Mouse (Mus musculus) embryonic facial prominence, embryonic 10.5 days (tissue): ENCODE measurements around the gene Gm13691. TPM values are rescaled to one million over a fixed set of nuclear protein-coding genes. Genes with fewer than 3 reads are reported as not detected.
"Not testable (repeated sequence)": the region's sequence is repeated elsewhere in the genome, so short reads cannot be mapped to it uniquely, and the experiment has no call there.

ENCODE experiments used
- DNase-seq: peaks from one replicate; pipeline ENCODE4 v3.0.0-alpha.2; 2017; ENCODE audit warnings: low spot score
- H3K27ac ChIP-seq: fragments of 300-500 bp; sonication (generic); replicated peaks from 2 replicates; pipeline ENCODE4 v1.5.1; 2016; ENCODE audit warnings: mild to moderate bottlenecking
- H3K27me3 ChIP-seq: fragments of 300-500 bp; sonication (generic); replicated peaks from 2 replicates; pipeline ENCODE4 v1.6.1; 2016; ENCODE audit warnings: low read depth, mild to moderate bottlenecking; ENCODE audit not compliant: poor library complexity, severe bottlenecking
- H3K36me3 ChIP-seq: fragments of 300-500 bp; sonication (generic); replicated peaks from 2 replicates; pipeline ENCODE4 v1.6.1; 2016; ENCODE audit warnings: mild to moderate bottlenecking, moderate library complexity
- H3K4me1 ChIP-seq: fragments of 300-500 bp; sonication (generic); 2 replicates; pipeline ENCODE4 v1.6.1; 2016
- H3K4me3 ChIP-seq: fragments of 300-500 bp; sonication (generic); 2 replicates; pipeline ENCODE4 v1.5.1; 2016; ENCODE audit warnings: mild to moderate bottlenecking, moderate library complexity
- H3K9me3 ChIP-seq: fragments of 300-500 bp; sonication (generic); 2 replicates; pipeline ENCODE4 v1.6.1; 2016; ENCODE audit warnings: mild to moderate bottlenecking
- WGBS: fragments of 180-500 bp; shearing (Covaris S2); methylation state at CpG from one replicate; pipeline ENCODE4 v1.1.7; 2016; 5-methylcytosine and 5-hydroxymethylcytosine counted together
- polyA plus RNA-seq: library from polyadenylated mRNA; unstranded; fragments of >200 nt; fragmentation: Nextera tagmentation; extraction: Ambion mirVana; gene quantifications from 2 replicates; pipeline ENCODE4 v1.2.1, GENCODE M21; 2016

Gm13691 gene
- polyA plus RNA-seq, 1 experiment from 2014 or later, result not detected

GRCm38 (mm10) chr2:84009818-84010217 lies 19.5 kb downstream of the Gm13691 start:
- Histone ChIP-seq H3K36me3 (no peaks in the 10 kb centered on the region), H3K27me3 (no peaks in the 10 kb centered on the region), H3K27ac (no peak overlapping the region), H3K9me3 (no peaks in the 10 kb centered on the region), H3K4me1 (no peaks in the 10 kb centered on the region), H3K4me3 (no peak overlapping the region)
- 77% methylated on average over 3 of the region's 3 CpGs for WGBS
- DNase-seq, result no peak

DNA sequence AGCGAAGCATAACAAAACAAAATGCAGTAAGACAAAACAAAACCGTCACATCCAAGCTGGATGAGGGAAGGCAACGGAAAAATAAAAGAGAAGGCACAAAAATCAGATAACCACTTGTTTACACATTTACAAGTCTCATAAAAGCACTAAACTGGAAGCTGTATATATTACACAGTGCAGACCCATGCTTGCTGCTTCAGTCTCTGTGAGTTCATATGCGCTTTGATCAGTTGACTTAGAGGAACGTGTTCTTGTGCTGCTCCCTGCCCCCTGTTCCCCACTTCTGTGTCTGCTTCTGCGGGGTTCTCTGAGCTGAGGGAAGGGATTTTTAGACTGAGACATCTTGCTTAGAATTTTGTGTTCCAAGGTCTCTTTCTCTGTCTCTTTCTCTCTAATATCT lies 24.2 kb downstream of the Gm13691 start:
- no peak for DNase-seq
- no peaks in the 10 kb centered on the region for H3K27me3 ChIP-seq
- 82% methylated on average over 6 of the region's 6 CpGs for WGBS
- no peaks in the 10 kb centered on the region for H3K9me3 ChIP-seq
- no peak overlapping the region for H3K27ac ChIP-seq
- no peaks in the 10 kb centered on the region for H3K36me3 ChIP-seq
- no peak overlapping the region for H3K4me3 ChIP-seq
- H3K4me1 ChIP-seq, result no peaks in the 10 kb centered on the region

DNA sequence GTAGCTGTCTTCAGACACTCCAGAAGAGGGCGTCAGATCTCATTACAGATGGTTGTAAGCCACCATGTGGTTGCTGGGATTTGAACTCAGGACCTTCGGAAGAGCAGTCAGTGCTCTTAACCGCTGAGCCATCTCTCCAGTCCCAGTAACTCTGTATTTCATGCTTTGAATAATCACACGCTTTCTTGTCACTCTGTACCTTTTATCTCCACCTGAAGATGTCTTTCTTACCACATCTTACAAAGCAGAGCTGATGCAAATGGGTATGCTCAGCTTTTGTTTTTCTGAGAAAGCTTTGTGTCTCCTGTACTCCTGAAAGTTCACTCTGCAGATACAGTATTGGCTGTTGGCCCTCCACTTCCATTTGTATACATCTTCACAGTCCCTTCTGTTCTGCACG lies 25.9 kb downstream of the Gm13691 start:
- H3K4me3 ChIP-seq, H3K9me3 ChIP-seq, H3K27me3 ChIP-seq, DNase-seq, H3K4me1 ChIP-seq, H3K27ac ChIP-seq, H3K36me3 ChIP-seq: not testable (repeated sequence)
- 79% methylated on average over 5 of the region's 5 CpGs for WGBS

DNA sequence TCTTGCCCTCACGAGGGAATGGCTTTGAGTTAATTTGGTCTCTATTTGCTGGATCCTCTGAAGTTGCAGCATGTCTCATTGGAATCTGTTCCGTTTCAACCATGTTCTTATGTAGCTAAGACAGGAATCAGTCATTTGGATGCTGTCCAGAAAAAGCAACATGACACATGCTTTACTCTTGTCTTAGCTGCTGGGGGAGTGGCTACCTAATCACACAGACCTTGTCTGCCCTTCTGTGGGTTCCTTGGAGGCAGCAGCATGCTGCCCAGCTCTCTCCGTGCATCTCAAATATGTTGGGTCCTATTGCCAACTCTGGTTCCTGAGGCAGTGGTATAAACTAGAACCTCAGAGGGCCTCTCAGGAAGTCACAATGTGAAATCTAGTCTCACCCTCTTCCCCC lies 28.0 kb downstream of the Gm13691 start:
- Histone ChIP-seq H3K4me1 (0 out of 2 replicates have a peak, but pooled peaks cover 3% of the 10 kb centered on the region), H3K36me3 (no peaks in the 10 kb centered on the region), H3K4me3 (no peak overlapping the region), H3K27ac (no peak overlapping the region), H3K27me3 (no peaks in the 10 kb centered on the region), H3K9me3 (no peaks in the 10 kb centered on the region)
- WGBS, result 77% methylated on average over 3 of the region's 3 CpGs
- DNase-seq, result no peak

- H3K27me3 ChIP-seq, result no peaks in the 10 kb centered on the region
- 0 out of 2 replicates have a peak, but pooled peaks cover 3% of the 10 kb centered on the region for H3K4me1 ChIP-seq
- no peak overlapping the region for H3K27ac ChIP-seq
- WGBS, result 73% methylated on average over 8 of the region's 8 CpGs
- H3K9me3 ChIP-seq, result no peaks in the 10 kb centered on the region
- H3K36me3 ChIP-seq, result no peaks in the 10 kb centered on the region
- DNase-seq, result no peak
- H3K4me3 ChIP-seq, result no peak overlapping the region
These were observed 29.4 kb downstream of the Gm13691 start for GRCm38 (mm10) chr2:84019519-84020305.

- Histone ChIP-seq H3K4me1 (0 out of 2 replicates have a peak, but pooled peaks cover 3% of the 10 kb centered on the region), H3K27me3 (no peaks in the 10 kb centered on the region), H3K36me3 (no peaks in the 10 kb centered on the region), H3K9me3 (no peaks in the 10 kb centered on the region), H3K27ac (no peak overlapping the region), H3K4me3 (no peak overlapping the region)
- DNase-seq, result no peak
- WGBS, result 85% methylated on average over 2 of the region's 2 CpGs
These were observed 31.6 kb downstream of the Gm13691 start for GRCm38 (mm10) chr2:84021930-84022329.

DNA sequence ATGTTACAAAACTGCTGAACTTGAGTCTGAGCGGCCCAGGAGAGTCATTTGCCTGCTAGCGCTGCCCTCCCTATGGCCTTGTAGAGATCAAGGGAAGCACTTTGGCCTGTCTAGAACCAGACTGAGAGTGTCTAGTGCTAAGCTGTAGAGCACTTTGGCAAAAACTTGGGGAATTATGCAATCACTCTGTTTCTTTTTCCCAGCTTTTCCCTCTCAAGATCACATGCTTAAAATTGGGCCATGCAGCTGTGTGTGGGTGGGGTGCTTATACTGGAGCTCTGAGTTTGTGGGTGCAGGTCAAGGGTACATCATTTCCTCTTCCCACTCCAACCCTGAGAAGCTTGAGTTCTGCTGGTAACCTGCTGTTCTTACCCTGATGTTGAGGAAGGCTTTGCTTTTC lies 32.6 kb downstream of the Gm13691 start:
- no peak overlapping the region for H3K27ac ChIP-seq
- no peak for DNase-seq
- no peaks in the 10 kb centered on the region for H3K36me3 ChIP-seq
- H3K4me1 ChIP-seq, result 0 out of 2 replicates have a peak, but pooled peaks cover 3% of the 10 kb centered on the region
- H3K27me3 ChIP-seq, result no peaks in the 10 kb centered on the region
- no peaks in the 10 kb centered on the region for H3K9me3 ChIP-seq
- WGBS, result 88% methylated on average over 2 of the region's 2 CpGs
- H3K4me3 ChIP-seq, result no peak overlapping the region

GRCm38 (mm10) chr2:84023319-84023718 lies 33.0 kb downstream of the Gm13691 start:
- Histone ChIP-seq H3K4me3 (no peak overlapping the region), H3K27me3 (no peaks in the 10 kb centered on the region), H3K36me3 (no peaks in the 10 kb centered on the region), H3K27ac (no peak overlapping the region), H3K4me1 (0 out of 2 replicates have a peak, but pooled peaks cover 3% of the 10 kb centered on the region), H3K9me3 (no peaks in the 10 kb centered on the region)
- WGBS, result 92% methylated on average over 2 of the region's 2 CpGs
- DNase-seq, result no peak

GRCm38 (mm10) chr2:84025217-84025616 lies 34.9 kb downstream of the Gm13691 start:
- no peak for DNase-seq
- Histone ChIP-seq H3K4me3 (no peak overlapping the region), H3K4me1 (no peaks in the 10 kb centered on the region), H3K27me3 (no peaks in the 10 kb centered on the region), H3K36me3 (no peaks in the 10 kb centered on the region), H3K9me3 (no peaks in the 10 kb centered on the region), H3K27ac (no peak overlapping the region)
- 70% methylated on average over 4 of the region's 4 CpGs for WGBS

- no peak overlapping the region for H3K27ac ChIP-seq
- H3K9me3 ChIP-seq, result no peaks in the 10 kb centered on the region
- 94% methylated on average over 2 of the region's 2 CpGs for WGBS
- no peak overlapping the region for H3K4me3 ChIP-seq
- no peaks in the 10 kb centered on the region for H3K27me3 ChIP-seq
- no peaks in the 10 kb centered on the region for H3K4me1 ChIP-seq
- no peaks in the 10 kb centered on the region for H3K36me3 ChIP-seq
- no peak for DNase-seq
These were observed 42.2 kb downstream of the Gm13691 start for GRCm38 (mm10) chr2:84032505-84032904.

DNA sequence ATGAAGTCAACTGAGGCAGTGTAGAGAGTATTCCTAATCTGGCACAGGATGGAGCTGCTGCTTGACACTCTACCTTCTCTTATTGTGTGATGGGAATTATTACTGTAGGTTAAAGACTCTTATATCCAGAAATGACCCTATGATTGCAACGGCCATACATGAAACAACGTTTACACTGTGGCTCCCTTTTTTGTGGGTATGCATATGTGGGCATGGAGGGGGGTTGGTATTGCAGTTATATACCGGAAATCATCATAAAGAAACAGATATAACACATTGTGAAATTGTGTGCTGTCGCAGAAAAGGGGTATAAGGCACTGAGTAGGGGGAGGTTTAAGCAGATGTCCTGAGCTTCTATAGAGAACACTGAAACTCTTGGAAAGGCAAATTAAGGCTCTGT lies 45.6 kb downstream of the Gm13691 start:
- DNase-seq, result no peak
- WGBS, result 83% methylated on average over 4 of the region's 4 CpGs
- no peak overlapping the region for H3K4me3 ChIP-seq
- no peaks in the 10 kb centered on the region for H3K4me1 ChIP-seq
- no peaks in the 10 kb centered on the region for H3K9me3 ChIP-seq
- H3K27ac ChIP-seq, result no peak overlapping the region
- no peaks in the 10 kb centered on the region for H3K27me3 ChIP-seq
- no peaks in the 10 kb centered on the region for H3K36me3 ChIP-seq

DNA sequence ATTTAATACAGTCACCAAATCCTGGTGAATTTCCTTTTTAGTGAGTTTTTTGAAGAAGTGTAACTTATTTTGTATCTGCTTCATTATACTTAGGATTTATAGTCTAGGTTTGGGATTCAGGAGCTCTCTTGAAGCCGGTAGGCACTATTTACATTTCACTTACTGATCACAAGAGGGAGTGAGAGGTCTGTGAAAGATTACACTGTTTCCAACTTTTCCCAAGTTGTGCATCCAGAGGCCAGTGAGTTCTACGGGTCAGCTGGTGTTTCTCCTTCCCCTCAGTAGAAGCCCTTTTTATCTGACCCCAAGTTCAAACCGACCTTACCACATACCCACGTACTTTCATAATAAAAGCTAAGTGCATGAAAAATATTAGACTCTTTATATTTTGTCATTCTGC lies 47.0 kb downstream of the Gm13691 start:
- Histone ChIP-seq H3K9me3 (no peaks in the 10 kb centered on the region), H3K27ac (no peak overlapping the region), H3K4me3 (no peak overlapping the region), H3K36me3 (no peaks in the 10 kb centered on the region), H3K4me1 (no peaks in the 10 kb centered on the region), H3K27me3 (no peaks in the 10 kb centered on the region)
- no peak for DNase-seq
- 25% methylated on average over 4 of the region's 4 CpGs for WGBS

DNA sequence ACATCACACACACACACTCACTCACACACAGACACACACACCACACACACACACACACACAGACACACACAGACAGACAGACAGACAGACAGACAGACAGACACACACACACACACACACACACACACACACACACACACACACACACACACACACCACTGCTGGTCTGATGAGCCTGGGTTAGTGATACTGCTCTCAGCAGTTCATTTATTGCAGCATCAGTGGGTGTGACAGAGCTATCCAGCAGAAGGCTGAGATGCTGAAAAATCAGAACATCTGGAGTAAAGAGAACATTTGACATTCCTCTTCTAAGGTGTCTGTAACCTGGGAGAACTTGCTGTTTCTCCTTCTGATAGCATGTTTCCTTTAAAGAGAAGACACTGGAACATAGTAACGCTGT lies 47.6 kb downstream of the Gm13691 start:
- not testable (repeated sequence) for H3K9me3 ChIP-seq
- 82% methylated on average over 1 of the region's 1 CpGs for WGBS

More for the DNA sequence above, 47.6 kb downstream of the Gm13691 start:
- H3K27ac ChIP-seq, H3K4me1 ChIP-seq, H3K27me3 ChIP-seq, H3K4me3 ChIP-seq, DNase-seq, H3K36me3 ChIP-seq: not testable (repeated sequence)
